12 mouse cellular contexts compared by ENCODE assay signal in genomic region chr1:82124503-82124902, GRCm38 (mm10).
DNase-seq lines count a peak whose midpoint lies in the region; ATAC-seq and TF ChIP-seq lines count a peak whose summit lies in the region.
"Had no signal": no experiment of that assay in that cellular context is flagged by ENCODE, and none has a peak within 500 bp of the region (broad histone marks: within the 10 kb centered on the region; RNA-seq: fewer than 3 reads in every experiment).

No protein-coding gene starts in this region.

- H3K27ac ChIP-seq in limb, embryonic 14.5 days (replicated peaks; ENCODE audit: low read depth, low read length) = no peak overlapping the region
- no peak overlapping the region for H3K27ac ChIP-seq in limb, embryonic 10.5 days
- H3K27ac ChIP-seq: forebrain, embryonic 10.5 days; hindbrain, embryonic 10.5 days had no signal

- H3K4me1 ChIP-seq in limb, embryonic 14.5 days (ENCODE audit: control insufficient read depth, insufficient read depth, low read length) = peaks cover 12% of the 10 kb centered on the region; the same call in 1 of the 2 replicates
- peaks cover 8% of the 10 kb centered on the region; the same call in 1 of the 2 replicates for H3K4me1 ChIP-seq in limb, embryonic 10.5 days
- H3K4me1 ChIP-seq: hindbrain, embryonic 10.5 days had no signal

- no peak overlapping the region for H3K4me3 ChIP-seq in limb, embryonic 14.5 days (replicated peaks; ENCODE audit: low read length)
- no peak overlapping the region for H3K4me3 ChIP-seq in limb, embryonic 10.5 days
- H3K4me3 ChIP-seq: forebrain, embryonic 10.5 days; hindbrain, embryonic 10.5 days had no signal

- ATAC-seq in limb, embryonic 14.5 days (ENCODE audit: low FRiP score, low read depth) = no peak

- no peaks in the 10 kb centered on the region for H3K36me3 ChIP-seq in limb, embryonic 14.5 days (ENCODE audit: control insufficient read depth, insufficient read depth, low read length)
- H3K36me3 ChIP-seq in limb, embryonic 10.5 days = no peaks in the 10 kb centered on the region
- H3K36me3 ChIP-seq: forebrain, embryonic 10.5 days; hindbrain, embryonic 10.5 days had no signal

- WGBS in limb, embryonic 14.5 days = 25% methylated on average over 5 of the region's 5 CpGs
- 80% methylated on average over 5 of the region's 5 CpGs for WGBS in limb, embryonic 10.5 days

- no peaks in the 10 kb centered on the region for H3K27me3 ChIP-seq in limb, embryonic 14.5 days (ENCODE audit: control insufficient read depth, insufficient read depth, low read length)
- H3K27me3 ChIP-seq in limb, embryonic 10.5 days (ENCODE audit: low read depth, poor library complexity, severe bottlenecking) = no peaks in the 10 kb centered on the region

- H3K9me3 ChIP-seq in limb, embryonic 14.5 days (ENCODE audit: control insufficient read depth, low read length) = no peaks in the 10 kb centered on the region
- no peaks in the 10 kb centered on the region for H3K9me3 ChIP-seq in limb, embryonic 10.5 days (replicated peaks)
- H3K9me3 ChIP-seq: forebrain, embryonic 10.5 days; hindbrain, embryonic 10.5 days had no signal

- DNase-seq in adrenal gland, adult 2 months = peak; percentile 30
- DNase-seq in adrenal gland, postnatal 4 days (ENCODE audit: low spot score in 2 of 2) = no peak
- peak; percentile 65 for DNase-seq in limb, embryonic 14.5 days (ENCODE audit: low spot score)
- no peak for DNase-seq in limb, embryonic 10.5 days (ENCODE audit: low spot score)
- peak; percentile 36 for DNase-seq in kidney, postnatal 14 days
- DNase-seq in lung, postnatal 36 days = peak; percentile 34
- DNase-seq in B cell, adult 2 months = no peak
- DNase-seq in frontal cortex, postnatal 10 days (ENCODE audit: low spot score in 2 of 2) = no peak
- DNase-seq: cerebellum, postnatal 25 days; thymus, postnatal 36 days had no signal

- TF ChIP-seq POLR2A in limb, embryonic 14.5 days (IDR thresholded peaks at IDR 0.05; ENCODE audit: borderline replicate concordance, extremely low read depth, insufficient read depth, insufficient read length) = no peak

- H3K4me2 ChIP-seq in limb, embryonic 14.5 days (replicated peaks; ENCODE audit: low read depth, low read length, severe bottlenecking) = no peak overlapping the region

- H3K9ac ChIP-seq in limb, embryonic 14.5 days (ENCODE audit: low read depth, low read length, severe bottlenecking) = no peak overlapping the region

Comparison
In these comparisons a context has a peak if more than half of its experiments do, and no peak if none do; other contexts are left out.
1. DNase-seq: peak in adrenal gland, adult 2 months (single experiment), limb, embryonic 14.5 days (single experiment), kidney, postnatal 14 days (single experiment) and lung, postnatal 36 days (single experiment); none in adrenal gland, postnatal 4 days (0 of 2), limb, embryonic 10.5 days (single experiment), B cell, adult 2 months (0 of 2) and frontal cortex, postnatal 10 days (0 of 2).